Mouse (Mus musculus) adrenal gland, adult 10 weeks (tissue): Measurements from ENCODE around the gene Slc12a6. TPM values are rescaled to one million over a fixed set of nuclear protein-coding genes. Genes with fewer than 3 reads are reported as not detected.

Source experiments
- polyA plus RNA-seq: library from polyadenylated mRNA; stranded (reverse); fragments of 350-450 nt; fragmentation: Illumina TruSeq; extraction: RNeasy Lipid Tissue Mini Kit (QIAGEN cat#74804); gene quantifications from one replicate; pipeline ENCODE4 v1.2.3, GENCODE M21; 2014; ENCODE audit warnings: low read depth, low replicate concordance

Gene Slc12a6
- polyA plus RNA-seq = 55.3 TPM

DNA sequence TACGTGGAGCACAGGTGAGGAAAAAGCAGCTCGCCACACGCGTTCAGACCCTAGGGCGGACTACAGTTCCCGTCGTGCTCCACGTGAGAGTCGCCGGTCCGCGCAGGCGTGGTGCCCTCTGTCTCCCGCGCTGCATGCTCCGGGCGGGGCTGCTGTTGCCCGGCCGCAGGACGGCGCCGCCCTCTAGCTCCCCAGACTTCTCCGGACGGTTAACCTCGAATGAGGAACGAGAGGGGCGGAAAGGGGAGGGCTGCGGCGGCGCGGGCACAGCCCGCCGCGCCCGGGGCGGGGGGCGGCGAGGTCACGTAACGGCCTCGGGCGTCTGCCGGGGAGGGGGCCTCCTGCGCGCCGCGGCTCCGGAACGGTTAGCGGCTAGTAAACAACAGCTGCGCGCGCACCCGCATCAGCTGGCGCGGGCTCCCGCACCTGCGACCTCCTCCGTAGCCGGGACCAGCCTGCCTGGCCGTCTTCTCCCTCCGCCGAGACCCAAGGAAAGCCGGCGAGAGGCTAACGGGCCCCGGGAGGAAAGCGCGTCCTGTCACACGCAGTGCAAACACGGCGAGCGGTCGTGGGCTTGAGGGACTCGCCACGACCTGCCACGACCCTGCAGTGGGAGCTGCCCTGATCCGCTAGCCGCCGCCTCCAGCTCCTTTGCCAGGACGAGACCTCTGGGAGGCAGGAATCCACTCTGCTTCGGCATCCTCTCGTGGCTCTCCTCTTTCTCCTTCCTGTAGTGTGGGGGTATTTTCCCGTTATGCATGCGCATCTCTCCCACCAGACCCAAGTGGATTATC, at the start of gene Slc12a6:
Slc12a6 (plus strand) TSS at position 378 of the 794 bp plus-strand sequence.

DNA sequence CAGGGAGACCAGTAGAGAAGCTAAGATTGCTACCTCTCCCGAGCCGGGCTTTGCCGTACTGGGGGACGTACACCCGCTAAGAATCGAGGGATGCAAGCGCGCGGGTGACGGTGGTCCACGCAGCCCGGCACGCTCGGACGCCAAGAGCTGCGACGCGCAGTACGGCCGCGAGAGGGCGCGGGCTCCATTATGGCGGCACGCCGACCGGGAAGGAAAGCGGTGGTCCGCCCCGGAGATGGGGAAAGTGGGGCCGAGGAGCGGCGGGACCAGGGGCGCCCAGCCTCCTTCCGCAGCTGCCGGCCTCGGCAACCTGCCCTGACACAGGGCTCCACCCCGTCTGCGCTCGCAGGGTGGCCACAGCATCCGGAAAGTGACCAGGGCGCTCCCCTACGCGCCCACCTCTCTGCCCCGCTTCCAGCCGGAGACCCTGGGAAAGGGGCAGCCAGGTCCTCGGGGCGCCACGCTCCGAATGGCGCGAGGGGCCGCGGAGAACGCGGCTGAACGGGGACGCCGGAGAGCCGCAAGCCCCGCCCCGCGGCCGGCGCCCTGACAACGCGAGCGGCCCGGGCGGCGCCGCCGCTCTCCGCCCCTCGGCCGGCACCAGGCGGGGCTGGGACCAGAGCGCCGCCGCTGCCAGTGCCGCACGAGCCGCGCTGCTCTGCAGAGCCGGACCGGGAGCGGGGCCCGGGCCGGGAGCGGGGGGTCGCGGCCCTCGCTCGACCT, 26.3 kb upstream of the Slc12a6 start, which contains the start of gene Lpcat4:
Lpcat4 (plus strand) TSS at position 257 of the 723 bp plus-strand sequence.

DNA sequence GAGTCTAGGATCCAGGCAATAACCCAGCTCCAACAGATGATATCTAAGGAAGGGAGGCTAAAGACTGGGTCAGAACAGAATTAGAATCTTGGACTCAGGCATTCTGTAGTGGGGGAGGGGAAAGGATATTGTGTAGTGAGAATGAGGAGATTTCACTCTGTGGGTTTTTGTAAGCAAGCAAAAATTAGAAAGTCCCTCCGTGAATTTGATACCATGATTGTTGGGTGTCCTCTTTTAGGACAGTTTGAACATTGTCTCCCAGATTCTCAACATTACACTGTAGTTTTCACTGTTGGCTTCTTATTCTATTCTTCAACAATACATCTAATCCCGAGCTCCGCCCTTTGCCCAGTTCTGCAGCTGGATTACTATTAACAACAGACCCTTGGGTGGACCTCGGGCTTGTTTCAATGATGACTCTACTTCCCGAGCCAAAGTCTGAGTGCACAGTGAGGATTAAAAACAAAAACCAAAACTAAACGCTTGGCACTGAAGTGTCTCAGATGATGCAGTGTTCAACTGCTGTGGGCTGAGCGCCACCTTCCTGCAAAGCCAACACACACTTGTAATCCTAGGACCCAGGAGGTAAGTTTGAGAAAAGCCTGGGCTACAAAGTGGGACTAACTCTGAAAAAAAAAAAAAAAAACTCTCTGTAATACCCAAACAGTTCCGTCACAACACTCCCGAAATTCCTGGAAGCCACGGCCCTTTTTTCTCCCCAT, 6.2 kb upstream of the Slc12a6 start, which contains the start of gene Nutm1:
Nutm1 (minus strand) TSS at position 51 of the 722 bp plus-strand sequence.

DNA sequence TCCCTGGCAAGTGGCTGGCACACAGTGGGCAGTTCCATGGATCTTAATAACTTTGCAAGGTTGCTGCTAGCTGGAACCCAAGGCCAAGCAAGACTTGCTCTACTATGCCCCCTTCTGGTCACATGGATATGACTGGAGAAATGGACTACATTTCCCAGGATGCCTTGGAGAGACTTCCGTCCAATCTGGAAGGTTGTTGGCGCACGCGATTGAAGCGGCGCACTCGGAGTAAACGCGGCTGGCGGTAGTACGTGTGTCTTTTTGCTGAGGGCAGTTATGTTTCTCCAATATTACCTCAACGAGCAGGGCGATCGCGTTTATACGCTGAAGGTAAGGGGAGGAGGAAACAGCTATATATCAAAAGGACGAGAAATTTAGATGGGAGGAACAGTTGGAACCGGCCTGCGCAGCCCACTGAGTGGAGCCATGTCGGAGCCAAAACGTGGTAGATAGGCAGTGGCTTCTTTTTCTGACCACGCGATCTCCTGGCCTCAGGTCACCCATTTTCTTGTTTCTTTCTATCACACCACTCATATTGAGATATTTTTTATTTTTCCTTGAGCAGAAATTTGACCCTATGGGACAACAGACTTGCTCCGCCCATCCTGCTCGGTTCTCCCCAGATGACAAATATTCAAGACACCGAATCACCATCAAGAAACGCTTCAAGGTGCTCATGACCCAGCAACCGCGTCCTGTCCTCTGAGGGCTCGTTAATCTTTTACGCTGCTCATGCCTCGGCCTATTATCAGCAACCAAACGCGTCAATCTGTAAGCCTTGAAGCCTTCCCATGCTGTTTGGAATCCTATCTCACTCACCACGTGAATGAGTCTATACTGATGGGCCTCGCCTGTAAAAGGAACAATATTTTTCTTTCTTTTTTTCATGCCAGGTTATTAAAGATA, 3.6 kb upstream of the Slc12a6 start, which contains the start of gene Nop10:
Nop10 (plus strand) TSS at position 179 of the 906 bp plus-strand sequence.

DNA sequence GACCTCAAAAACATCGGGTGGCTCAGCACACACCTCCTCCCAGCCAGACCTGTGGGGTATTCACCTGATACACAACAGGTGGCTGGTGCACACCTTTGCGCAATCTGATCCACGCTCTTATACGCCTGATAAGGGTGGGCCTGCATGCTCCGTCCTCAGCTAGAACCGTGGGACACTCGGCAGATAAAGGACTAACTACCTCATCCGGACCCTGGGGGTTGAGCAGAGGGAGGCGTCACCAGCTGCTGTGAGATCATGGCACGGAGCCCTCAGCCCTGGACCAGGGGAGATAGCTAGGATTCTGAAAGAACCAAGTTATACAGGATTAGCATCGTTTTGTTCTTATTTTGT, 592 bp downstream of the Slc12a6 start, which contains the start of gene Gm21985:
Gm21985 (plus strand) TSS at position 73 of the 351 bp plus-strand sequence.

DNA sequence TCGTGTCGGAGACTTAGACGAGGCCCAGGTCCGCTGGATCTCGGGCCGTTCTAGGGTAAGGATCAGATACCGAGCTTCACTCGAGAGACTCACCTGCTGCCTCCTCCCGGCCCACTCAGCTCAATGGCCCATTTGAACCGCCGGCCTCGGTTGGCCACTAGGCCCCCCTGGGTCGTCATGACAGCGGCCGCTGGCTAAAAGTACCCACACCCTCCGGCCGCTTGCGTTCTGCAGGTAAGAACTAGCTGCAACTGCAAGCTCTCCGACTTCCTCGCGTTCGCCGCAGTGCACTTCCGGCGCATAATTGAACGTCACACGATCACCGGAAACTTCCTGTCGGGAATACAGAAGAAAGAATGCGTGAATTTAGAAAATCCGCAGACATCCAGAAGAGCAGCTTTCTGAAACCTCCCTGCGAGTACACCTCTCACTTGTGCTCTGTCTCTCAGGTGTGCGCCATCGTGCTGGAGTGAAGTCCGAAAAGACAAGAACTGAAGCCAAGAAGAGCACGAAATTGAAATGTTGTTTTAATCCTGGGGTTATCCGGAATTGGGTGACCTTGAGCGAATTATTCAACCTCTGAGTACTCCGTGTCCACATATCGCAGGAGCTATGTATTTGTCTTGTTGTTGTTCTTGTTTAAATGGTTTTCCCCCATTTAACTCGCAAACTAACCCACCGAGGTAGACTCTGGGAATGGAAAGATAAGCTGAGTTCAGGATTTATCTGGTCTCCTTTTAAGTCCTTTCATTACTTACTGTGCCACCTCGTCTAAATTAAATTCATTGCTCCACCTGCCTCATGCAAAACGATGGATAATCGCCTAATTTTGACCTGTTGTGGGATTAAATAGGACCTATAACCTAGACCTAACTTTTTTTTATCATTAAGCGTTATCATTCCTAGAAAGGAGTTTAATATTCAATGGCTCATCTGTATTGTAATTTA, 102.4 kb downstream of the Slc12a6 start, which contains the start of gene Emc4:
Emc4 (minus strand) TSS at position 302 of the 948 bp plus-strand sequence.

DNA sequence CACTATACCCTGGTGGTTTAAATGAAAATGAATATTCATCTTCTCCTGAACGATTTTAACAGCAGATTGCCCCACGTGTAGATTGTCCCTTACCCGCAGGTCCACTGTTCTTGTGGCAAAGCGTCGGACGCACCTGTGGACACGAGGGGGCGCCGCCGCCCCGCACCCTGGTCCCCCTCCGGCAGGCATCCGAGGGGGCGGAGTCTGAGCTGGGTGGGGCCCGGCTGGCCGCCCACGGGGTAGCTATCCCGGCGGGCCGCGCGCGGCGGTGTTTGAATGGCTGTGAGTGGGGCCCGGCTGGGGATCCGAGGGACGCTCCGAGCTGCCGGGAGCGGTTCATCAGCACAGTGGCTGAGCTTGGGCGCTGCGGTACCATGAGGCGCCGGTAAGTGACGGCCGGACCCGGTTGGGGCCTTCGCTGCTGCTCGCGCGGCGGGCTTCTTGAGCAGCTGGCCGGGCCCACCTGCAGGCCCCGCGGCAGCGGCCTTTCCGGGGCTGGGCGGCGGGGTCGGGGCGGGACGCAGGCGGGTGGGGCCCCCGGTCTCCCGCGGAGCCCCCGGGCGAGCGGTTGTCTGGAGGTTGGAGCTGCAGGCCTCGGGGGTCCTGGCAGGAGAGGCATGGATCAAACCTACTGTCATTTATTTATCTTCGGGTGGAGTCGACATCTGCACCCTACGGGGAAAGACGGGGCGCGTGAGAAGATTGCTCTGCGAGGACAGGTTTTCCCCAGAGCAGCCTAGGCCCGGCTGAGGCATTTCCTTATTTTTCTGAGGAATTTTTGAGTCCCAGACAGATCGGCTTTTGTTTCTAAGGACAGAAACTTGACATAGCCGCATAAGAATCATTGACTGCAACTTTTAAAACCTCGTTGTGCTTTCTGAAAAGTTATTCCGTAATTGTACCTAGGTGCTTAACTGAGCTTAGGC, 113.6 kb downstream of the Slc12a6 start, which contains the start of gene Katnbl1:
Katnbl1 (plus strand) TSS at position 239 of the 926 bp plus-strand sequence.

Other genes starting within 250 kb of the Slc12a6 start
- gene Olfr1311, start 241.4 kb upstream of the Slc12a6 start, polyA plus RNA-seq = not detected
- gene Olfr1312, start 215.6 kb upstream of the Slc12a6 start, polyA plus RNA-seq = not detected
- not detected for gene Olfr1313, start 188.0 kb upstream of the Slc12a6 start, polyA plus RNA-seq
- gene Olfr1314, start 169.0 kb upstream of the Slc12a6 start, polyA plus RNA-seq = not detected
- not detected for gene Olfr1315-ps1, start 150.4 kb upstream of the Slc12a6 start, polyA plus RNA-seq
- not detected for gene Olfr1316, start 130.8 kb upstream of the Slc12a6 start, polyA plus RNA-seq
- not detected for gene Olfr1317, start 125.5 kb upstream of the Slc12a6 start, polyA plus RNA-seq
- gene Olfr1318, start 111.6 kb upstream of the Slc12a6 start, polyA plus RNA-seq = not detected
- not detected for gene Lpcat4, start 26.4 kb upstream of the Slc12a6 start, polyA plus RNA-seq
- gene Nutm1, start 6.5 kb upstream of the Slc12a6 start, polyA plus RNA-seq = not detected
- gene Nop10, start 3.9 kb upstream of the Slc12a6 start, polyA plus RNA-seq = 59.7 TPM
- gene Gm21985, start 489 bp downstream of the Slc12a6 start, polyA plus RNA-seq = 4.4 TPM
- gene Emc4, start 102.2 kb downstream of the Slc12a6 start, polyA plus RNA-seq = 100.0 TPM
- 55.7 TPM for gene Katnbl1, start 113.4 kb downstream of the Slc12a6 start, polyA plus RNA-seq
- gene Emc7, start 189.2 kb downstream of the Slc12a6 start, polyA plus RNA-seq = 97.9 TPM
- not detected for gene Chrm5, start 214.9 kb downstream of the Slc12a6 start, polyA plus RNA-seq
- 7.1 TPM for gene Aven, start 227.1 kb downstream of the Slc12a6 start, polyA plus RNA-seq